Mouse (Mus musculus) cerebellum, adult 2 months (tissue): Measurements from ENCODE around the gene Ypel1.

Experiments used
- CTCF ChIP-seq: fragments of 200-500 bp; IDR thresholded peaks from 2 replicates; pipeline ENCODE4 v1.5.1; 2011; ENCODE audit warnings: low read depth, mild to moderate bottlenecking, control low read depth, low read length, moderate library complexity, borderline replicate concordance; ENCODE audit not compliant: insufficient read depth
- POLR2A ChIP-seq: fragments of 200-500 bp; IDR thresholded peaks from 2 replicates; pipeline ENCODE4 v1.6.1; 2011; ENCODE audit warnings: low read length, control low read depth, borderline replicate concordance; ENCODE audit not compliant: insufficient read depth

- TF ChIP-seq CTCF: no peak
- no peak for TF ChIP-seq POLR2A
Measured at GRCm38 (mm10) chr16:17082121-17082792, 12.8 kb downstream of the Ypel1 start.
